Mouse (Mus musculus) testis, adult 2 months (tissue): Measurements from ENCODE around the gene Slfn9.

Experiments used
- CTCF ChIP-seq: fragments of 200-500 bp; IDR thresholded peaks from 2 replicates; pipeline ENCODE4 v1.5.1; 2012; ENCODE audit warnings: low read depth, mild to moderate bottlenecking, inconsistent platforms, low read length, moderate library complexity; ENCODE audit not compliant: control insufficient read depth, insufficient read depth, insufficient replicate concordance
- POLR2A ChIP-seq: fragments of 200-500 bp; IDR thresholded peaks from 2 replicates; pipeline ENCODE4 v1.6.1; 2012; ENCODE audit warnings: low read depth, mild to moderate bottlenecking, inconsistent platforms, low read length, moderate library complexity; ENCODE audit not compliant: control insufficient read depth

- TF ChIP-seq POLR2A (no peak), CTCF (no peak)
These were observed 2.3 kb downstream of the Slfn9 start for GRCm38 (mm10) chr11:82989357-82989756.
